Mouse (Mus musculus): Measurements from ENCODE around the gene Ttc28. TPM values are rescaled to one million over a fixed set of nuclear protein-coding genes. Genes with fewer than 3 reads are reported as not detected.

The Ttc28 gene
- total and polyA plus RNA-seq, 2 experiments from 2014 or later = 10.6 to 53.1 TPM

DNA sequence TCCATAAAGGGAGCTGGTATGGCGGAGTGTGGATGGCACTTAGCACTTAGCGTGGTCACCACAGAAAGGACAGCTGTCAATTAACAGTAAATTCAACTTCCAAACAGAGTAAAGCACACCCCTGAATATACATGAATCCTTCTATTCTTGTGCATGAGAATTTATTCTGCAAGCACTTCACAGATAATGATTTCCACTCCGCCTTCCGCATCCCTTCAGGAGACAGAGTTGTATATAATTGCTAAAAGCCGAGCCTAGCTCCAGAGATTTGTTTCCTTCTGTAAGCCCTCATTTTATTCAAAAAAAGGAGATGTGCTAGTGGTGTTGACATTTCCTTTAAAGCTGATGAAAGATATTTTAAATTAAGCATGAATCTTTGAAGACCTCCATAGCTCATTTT lies 162.3 kb downstream of the Ttc28 start:
- Histone ChIP-seq H3K9ac (replicated peaks; ENCODE audit: low read length, poor library complexity, severe bottlenecking) (no peak overlapping the region), H3K4me3 (ENCODE audit: low read depth, low read length) (no peak overlapping the region), H3K36me3 (ENCODE audit: insufficient read depth, low read length) (no peaks in the 10 kb centered on the region), H3K9me3 (ENCODE audit: low read length) (no peaks in the 10 kb centered on the region), H3K27ac (ENCODE audit: low read depth, low read length) (peak overlapping the region; percentile 28; the same call in 1 of the 2 replicates), H3K27me3 (ENCODE audit: insufficient read depth, low read length) (no peaks in the 10 kb centered on the region), H3K4me1 (ENCODE audit: insufficient read depth, low read length) (peaks cover 26% of the 10 kb centered on the region), H3K4me2 (ENCODE audit: low read depth, low read length, poor library complexity, severe bottlenecking) (no peak overlapping the region)
- TF ChIP-seq CTCF (IDR thresholded peaks at IDR 0.05) = no peak
- WGBS = 35% methylated on average over 5 of the region's 5 CpGs
- no peak for ATAC-seq (ENCODE audit: low FRiP score)
- no peak for DNase-seq (ENCODE audit: low spot score)

DNA sequence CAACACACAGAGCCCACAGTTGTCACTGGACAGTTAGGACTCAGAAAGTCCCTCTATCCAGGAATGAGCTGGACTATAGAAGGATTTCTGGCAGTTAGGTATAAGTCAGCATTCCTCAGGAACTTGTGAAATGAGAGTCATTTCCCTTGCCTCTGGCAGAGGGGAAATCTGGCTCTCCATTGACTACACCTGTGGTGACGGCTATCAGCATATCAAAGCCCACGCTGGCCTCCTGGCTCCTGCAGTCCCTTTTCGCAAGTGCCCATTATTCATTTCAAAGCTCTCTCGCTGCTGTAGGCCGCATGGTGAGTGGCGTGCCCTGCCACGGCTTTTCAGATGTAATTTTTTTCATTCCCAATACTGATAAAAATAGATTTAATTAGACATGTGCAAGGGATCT lies 164.6 kb downstream of the Ttc28 start:
- Histone ChIP-seq H3K4me3 (ENCODE audit: low read depth, low read length) (no peak overlapping the region), H3K27ac (ENCODE audit: low read depth, low read length) (0 out of 2 replicates have a peak overlapping the region, but pooled peaks have one; percentile 26), H3K27me3 (ENCODE audit: insufficient read depth, low read length) (no peaks in the 10 kb centered on the region), H3K36me3 (ENCODE audit: insufficient read depth, low read length) (no peaks in the 10 kb centered on the region), H3K4me1 (ENCODE audit: insufficient read depth, low read length) (peaks cover 27% of the 10 kb centered on the region), H3K9me3 (ENCODE audit: low read length) (no peaks in the 10 kb centered on the region), H3K9ac (replicated peaks; ENCODE audit: low read length, poor library complexity, severe bottlenecking) (no peak overlapping the region), H3K4me2 (ENCODE audit: low read depth, low read length, poor library complexity, severe bottlenecking) (no peak overlapping the region)
- ATAC-seq (ENCODE audit: low FRiP score) (no peak), DNase-seq (ENCODE audit: low spot score) (no peak)
- WGBS = 20% methylated on average over 7 of the region's 7 CpGs
- no peak for TF ChIP-seq CTCF (IDR thresholded peaks at IDR 0.05)

DNA sequence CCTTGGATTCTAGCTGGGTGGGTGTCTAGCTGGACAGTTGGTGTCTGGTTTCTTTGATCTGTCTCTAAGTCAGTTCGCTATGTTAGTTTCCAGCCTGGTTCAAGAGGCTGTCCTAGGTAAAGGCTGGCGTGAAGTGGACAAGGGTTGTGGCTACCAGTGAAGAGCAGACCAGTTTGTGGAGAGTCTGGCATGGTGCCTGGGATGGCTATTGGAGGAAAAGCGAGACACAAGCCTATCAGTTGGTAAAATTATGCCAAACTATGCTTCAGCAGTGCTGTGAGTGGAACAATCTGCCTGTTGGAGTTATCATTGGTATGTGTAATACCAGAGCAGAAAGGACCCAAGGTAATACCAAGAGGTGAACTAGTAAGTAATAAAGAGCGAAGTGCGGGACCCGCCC lies 166.8 kb downstream of the Ttc28 start:
- Histone ChIP-seq H3K27me3 (ENCODE audit: insufficient read depth, low read length) (no peaks in the 10 kb centered on the region), H3K4me2 (ENCODE audit: low read depth, low read length, poor library complexity, severe bottlenecking) (no peak overlapping the region), H3K9ac (replicated peaks; ENCODE audit: low read length, poor library complexity, severe bottlenecking) (no peak overlapping the region), H3K4me1 (ENCODE audit: insufficient read depth, low read length) (peaks cover 23% of the 10 kb centered on the region), H3K9me3 (ENCODE audit: low read length) (no peaks in the 10 kb centered on the region), H3K36me3 (ENCODE audit: insufficient read depth, low read length) (no peaks in the 10 kb centered on the region), H3K27ac (ENCODE audit: low read depth, low read length) (no peak overlapping the region), H3K4me3 (ENCODE audit: low read depth, low read length) (no peak overlapping the region)
- ATAC-seq (ENCODE audit: low FRiP score) (no peak), DNase-seq (ENCODE audit: low spot score) (no peak)
- WGBS = 89% methylated on average over 6 of the region's 6 CpGs
- no peak for TF ChIP-seq CTCF (IDR thresholded peaks at IDR 0.05)

DNA sequence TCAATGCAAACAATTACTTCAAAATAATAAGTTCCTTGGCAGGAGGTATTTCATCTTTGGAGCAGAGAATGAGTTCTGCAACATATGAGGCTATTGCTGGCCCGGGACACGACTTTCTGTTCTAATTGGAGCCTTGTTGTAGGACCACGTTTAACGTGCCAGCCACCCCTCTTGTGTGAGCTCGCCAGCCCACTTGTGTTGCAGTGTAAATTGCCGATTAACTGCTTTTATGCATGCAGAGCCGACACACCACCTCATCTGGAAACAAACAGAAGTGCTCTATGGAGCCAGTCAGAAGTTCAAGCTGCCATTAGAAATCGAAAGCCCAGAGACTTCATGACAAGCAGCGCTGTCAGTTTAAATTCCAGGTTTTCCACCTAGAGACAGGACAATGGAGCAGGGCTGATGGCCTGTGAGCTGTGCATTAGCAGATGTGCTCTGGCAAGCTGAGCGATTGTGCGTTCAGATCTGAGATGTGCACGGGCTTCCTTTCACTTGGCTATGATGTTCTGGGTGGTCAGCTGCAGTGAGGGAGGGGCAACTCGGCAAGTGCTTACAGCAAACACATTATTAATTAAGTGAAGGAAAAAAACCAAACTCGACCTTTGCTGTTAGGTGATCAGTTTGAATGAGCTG lies 167.4 kb downstream of the Ttc28 start:
- DNase-seq (ENCODE audit: low spot score) (no peak), ATAC-seq (ENCODE audit: low FRiP score) (no peak)
- peaks cover 19% of the 10 kb centered on the region for H3K4me1 ChIP-seq (ENCODE audit: insufficient read depth, low read length)

DNA sequence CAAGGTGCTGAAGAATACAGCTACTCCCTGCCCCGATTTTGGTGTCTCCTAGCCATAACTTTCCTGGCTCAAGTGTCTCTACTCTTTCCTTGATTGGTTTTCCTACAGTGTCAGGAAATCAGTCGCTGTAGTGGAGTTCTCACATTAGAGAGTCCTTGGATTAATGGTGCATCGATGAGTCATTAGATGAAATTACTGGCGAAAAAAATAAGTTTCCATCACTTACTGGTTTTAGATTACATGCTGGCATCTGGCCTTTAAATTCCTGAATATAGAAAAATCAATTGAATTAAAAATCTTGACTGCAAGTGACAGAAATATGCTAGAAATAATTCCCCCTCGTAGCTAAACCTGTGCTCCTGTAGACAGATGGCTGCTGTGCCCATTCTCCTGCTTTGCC lies 168.4 kb downstream of the Ttc28 start:
- WGBS = 90% methylated on average over 5 of the region's 5 CpGs
- H3K9me3 ChIP-seq (ENCODE audit: low read length) = no peaks in the 10 kb centered on the region
- DNase-seq (ENCODE audit: low spot score) (no peak), ATAC-seq (ENCODE audit: low FRiP score) (no peak)
- no peaks in the 10 kb centered on the region for H3K36me3 ChIP-seq (ENCODE audit: insufficient read depth, low read length)
- H3K4me3 ChIP-seq (ENCODE audit: low read depth, low read length) = no peak overlapping the region
- H3K9ac ChIP-seq (replicated peaks; ENCODE audit: low read length, poor library complexity, severe bottlenecking) = no peak overlapping the region
- no peak for TF ChIP-seq CTCF (IDR thresholded peaks at IDR 0.05)
- H3K27ac ChIP-seq (ENCODE audit: low read depth, low read length) = no peak overlapping the region
- no peak overlapping the region for H3K4me2 ChIP-seq (ENCODE audit: low read depth, low read length, poor library complexity, severe bottlenecking)
- H3K4me1 ChIP-seq (ENCODE audit: insufficient read depth, low read length) = peaks cover 19% of the 10 kb centered on the region
- no peaks in the 10 kb centered on the region for H3K27me3 ChIP-seq (ENCODE audit: insufficient read depth, low read length)

More for the DNA sequence above, 167.4 kb downstream of the Ttc28 start:
- H3K9me3 ChIP-seq (ENCODE audit: low read length) = no peaks in the 10 kb centered on the region
- H3K27ac ChIP-seq (ENCODE audit: low read depth, low read length) = no peak overlapping the region
- H3K27me3 ChIP-seq (ENCODE audit: insufficient read depth, low read length) = no peaks in the 10 kb centered on the region
- H3K36me3 ChIP-seq (ENCODE audit: insufficient read depth, low read length) = no peaks in the 10 kb centered on the region
- 42% methylated on average over 14 of the region's 14 CpGs for WGBS
- H3K4me3 ChIP-seq (ENCODE audit: low read depth, low read length) = no peak overlapping the region
- TF ChIP-seq CTCF (IDR thresholded peaks at IDR 0.05) = no peak
- no peak overlapping the region for H3K9ac ChIP-seq (replicated peaks; ENCODE audit: low read length, poor library complexity, severe bottlenecking)
- no peak overlapping the region for H3K4me2 ChIP-seq (ENCODE audit: low read depth, low read length, poor library complexity, severe bottlenecking)

DNA sequence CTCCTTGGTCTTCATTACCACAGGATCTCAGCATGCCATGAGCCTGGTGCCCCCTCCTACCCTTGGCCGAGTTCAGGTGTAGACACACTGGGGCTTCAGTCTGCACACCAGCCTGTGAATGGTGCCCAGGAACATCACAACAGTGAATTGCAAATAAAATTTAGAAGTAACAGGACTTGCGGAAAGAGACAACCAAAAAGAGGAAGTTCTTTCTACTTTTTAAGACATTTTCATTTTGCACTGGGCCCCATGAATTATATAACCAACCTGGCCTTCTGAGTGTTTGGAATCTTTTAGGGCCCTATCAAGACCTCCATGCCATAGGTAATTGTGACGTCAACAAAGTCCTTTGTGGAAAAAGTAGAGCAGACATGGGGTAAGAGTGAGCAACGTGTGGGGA lies 170.0 kb downstream of the Ttc28 start:
- no peaks in the 10 kb centered on the region for H3K27me3 ChIP-seq (ENCODE audit: insufficient read depth, low read length)
- no peak for DNase-seq (ENCODE audit: low spot score)
- H3K36me3 ChIP-seq (ENCODE audit: insufficient read depth, low read length) = no peaks in the 10 kb centered on the region
- no peak overlapping the region for H3K4me3 ChIP-seq (ENCODE audit: low read depth, low read length)
- H3K27ac ChIP-seq (ENCODE audit: low read depth, low read length) = no peak overlapping the region
- TF ChIP-seq CTCF (IDR thresholded peaks at IDR 0.05) = no peak
- 92% methylated on average over 4 of the region's 4 CpGs for WGBS
- ATAC-seq (ENCODE audit: low FRiP score) = no peak
- no peak overlapping the region for H3K4me2 ChIP-seq (ENCODE audit: low read depth, low read length, poor library complexity, severe bottlenecking)
- peaks cover 20% of the 10 kb centered on the region for H3K4me1 ChIP-seq (ENCODE audit: insufficient read depth, low read length)
- no peak overlapping the region for H3K9ac ChIP-seq (replicated peaks; ENCODE audit: low read length, poor library complexity, severe bottlenecking)
- H3K9me3 ChIP-seq (ENCODE audit: low read length) = no peaks in the 10 kb centered on the region

Data from midbrain, postnatal 0 days (tissue).